Mouse (Mus musculus) thymus, adult 2 months (tissue): ENCODE results near the gene R3hdm4. TPM values are rescaled to one million over a fixed set of nuclear protein-coding genes. Genes with fewer than 3 reads are reported as not detected.
A peak's percentile ranks its signal among the peaks of the same experiment; 100 is the strongest.
"Not testable (repeated sequence)": the region's sequence is repeated elsewhere in the genome, so short reads cannot be mapped to it uniquely, and the experiment has no call there.

ENCODE experiments used
- DNase-seq: peaks from one replicate; pipeline ENCODE4 v3.0.0; 2021
- H3K27ac ChIP-seq: fragments of 200-500 bp; 2 replicates; pipeline ENCODE4 v1.5.1; 2012; ENCODE audit warnings: low read length, control low read depth; ENCODE audit not compliant: control insufficient read depth, insufficient read depth
- H3K27me3 ChIP-seq: fragments of 200-500 bp; 2 replicates; pipeline ENCODE4 v1.6.1; 2012; ENCODE audit warnings: mild to moderate bottlenecking, low read length, moderate library complexity, mixed read lengths; ENCODE audit not compliant: control insufficient read depth, insufficient read depth
- H3K36me3 ChIP-seq: fragments of 200-500 bp; 2 replicates; pipeline ENCODE4 v1.6.1; 2012; ENCODE audit warnings: mild to moderate bottlenecking, low read length, moderate library complexity; ENCODE audit not compliant: control insufficient read depth, insufficient read depth
- H3K4me1 ChIP-seq: fragments of 200-500 bp; replicated peaks from 2 replicates; pipeline ENCODE4 v1.6.1; 2012; ENCODE audit warnings: low read length; ENCODE audit not compliant: control insufficient read depth, insufficient read depth
- H3K4me3 ChIP-seq: fragments of 200-500 bp; 2 replicates; pipeline ENCODE4 v1.5.1; 2012; ENCODE audit warnings: mild to moderate bottlenecking, low read length, control low read depth, moderate library complexity; ENCODE audit not compliant: control insufficient read depth, insufficient read depth
- CTCF ChIP-seq: fragments of 200-500 bp; IDR thresholded peaks from 2 replicates; pipeline ENCODE4 v1.5.1; 2012; ENCODE audit warnings: mild to moderate bottlenecking, control low read depth, low read length, moderate library complexity, borderline replicate concordance; ENCODE audit not compliant: control insufficient read depth, poor library complexity, insufficient read depth; ENCODE audit errors: extremely low read depth
- POLR2A ChIP-seq: fragments of 200-500 bp; IDR thresholded peaks from 2 replicates; pipeline ENCODE4 v1.6.1; 2012; ENCODE audit warnings: mild to moderate bottlenecking, low read length, control low read depth, moderate library complexity; ENCODE audit not compliant: control insufficient read depth, poor library complexity, insufficient read depth; ENCODE audit errors: extremely low read depth
- WGBS: fragments of 180-500 bp; shearing (Covaris S2); methylation state at CpG from one replicate; pipeline ENCODE4 v1.1.7; 2018; 5-methylcytosine and 5-hydroxymethylcytosine counted together
- polyA plus RNA-seq: library from polyadenylated mRNA; depleted of rRNA; stranded (reverse); fragments of >200 nt; gene quantifications from 2 replicates; pipeline ENCODE4 v1.2.3, GENCODE M21; 2012

The R3hdm4 gene
- polyA plus RNA-seq, 1 experiment = 279 TPM

- Histone ChIP-seq H3K4me3 (no peak overlapping the region), H3K4me1 (0 out of 2 replicates have a peak, but pooled peaks cover 4% of the 10 kb centered on the region), H3K36me3 (no peaks in the 10 kb centered on the region), H3K27me3 (no peaks in the 10 kb centered on the region; the same call in 1 of the 2 replicates), H3K27ac (no peak overlapping the region)
- 87% methylated on average over 8 of the region's 8 CpGs for WGBS
- TF ChIP-seq POLR2A = no peak
- TF ChIP-seq CTCF = no peak
- no peak for DNase-seq
These were observed 34.4 kb downstream of the R3hdm4 start for GRCm38 (mm10) chr10:79886611-79887010.

GRCm38 (mm10) chr10:79886054-79886453 lies 35.0 kb downstream of the R3hdm4 start, which contains the start of gene Elane:
Gene Elane, plus strand, starts transcription at chr10:79886247.
- H3K27ac ChIP-seq = no peak within 1 kb of the TSS
- WGBS = 74% methylated on average over 6 of the region's 6 CpGs
- DNase-seq = no peak
- TF ChIP-seq CTCF = no peak
- no peak for TF ChIP-seq POLR2A
- H3K27me3 ChIP-seq = no peaks in the 10 kb centered on the region; the same call in 1 of the 2 replicates
- H3K36me3 ChIP-seq = no peaks in the 10 kb centered on the region
- H3K4me1 ChIP-seq = 0 out of 2 replicates have a peak, but pooled peaks cover 4% of the 10 kb centered on the region
- H3K4me3 ChIP-seq = no peak within 1 kb of the TSS

- not testable (repeated sequence) for H3K27ac ChIP-seq, H3K4me1 ChIP-seq, H3K27me3 ChIP-seq, H3K36me3 ChIP-seq, DNase-seq, H3K4me3 ChIP-seq
- 43% methylated on average over 3 of the region's 3 CpGs for WGBS
These were observed 36.1 kb downstream of the R3hdm4 start for GRCm38 (mm10) chr10:79884938-79885337.

GRCm38 (mm10) chr10:79884446-79884845 lies 36.6 kb downstream of the R3hdm4 start:
- Histone ChIP-seq H3K27ac (no peak overlapping the region), H3K4me1 (peaks cover 8% of the 10 kb centered on the region; the same call in 1 of the 2 replicates), H3K36me3 (no peaks in the 10 kb centered on the region), H3K27me3 (no peaks in the 10 kb centered on the region; the same call in 1 of the 2 replicates), H3K4me3 (no peak overlapping the region)
- TF ChIP-seq POLR2A = no peak
- no peak for TF ChIP-seq CTCF
- 23% methylated on average over 4 of the region's 4 CpGs for WGBS
- no peak for DNase-seq

- no peak for TF ChIP-seq POLR2A
- peak; percentile 64; the same call in 1 of the 2 replicates for TF ChIP-seq CTCF
- no peaks in the 10 kb centered on the region; the same call in 1 of the 2 replicates for H3K27me3 ChIP-seq
- peak; percentile 67 for DNase-seq
- WGBS = 30% methylated on average over 22 of the region's 22 CpGs
- H3K4me3 ChIP-seq = no peak overlapping the region
- H3K36me3 ChIP-seq = no peaks in the 10 kb centered on the region
- H3K4me1 ChIP-seq = peaks cover 8% of the 10 kb centered on the region
- H3K27ac ChIP-seq = no peak overlapping the region
These were observed 37.5 kb downstream of the R3hdm4 start for GRCm38 (mm10) chr10:79883297-79884084.

GRCm38 (mm10) chr10:79881981-79882380 lies 39.0 kb downstream of the R3hdm4 start:
- WGBS = 6% methylated on average over 22 of the region's 22 CpGs
- H3K27me3 ChIP-seq = no peaks in the 10 kb centered on the region; the same call in 1 of the 2 replicates
- no peak for TF ChIP-seq CTCF
- no peak for TF ChIP-seq POLR2A
- H3K4me3 ChIP-seq = no peak overlapping the region
- H3K27ac ChIP-seq = no peak overlapping the region
- H3K4me1 ChIP-seq = peaks cover 19% of the 10 kb centered on the region
- DNase-seq = no peak
- H3K36me3 ChIP-seq = no peaks in the 10 kb centered on the region

GRCm38 (mm10) chr10:79880721-79881120 lies 40.3 kb downstream of the R3hdm4 start:
- Histone ChIP-seq H3K27ac (no peak overlapping the region), H3K4me3 (no peak overlapping the region), H3K4me1 (peaks cover 21% of the 10 kb centered on the region), H3K27me3 (no peaks in the 10 kb centered on the region; the same call in 1 of the 2 replicates), H3K36me3 (no peaks in the 10 kb centered on the region)
- TF ChIP-seq CTCF (no peak), POLR2A (no peak)
- WGBS = 8% methylated on average over 9 of the region's 9 CpGs
- DNase-seq = no peak
